Mouse (Mus musculus): ENCODE results near the gene Ppp1r35.
A peak's percentile ranks its signal among the peaks of the same experiment; 100 is the strongest.

Ppp1r35 gene

DNA sequence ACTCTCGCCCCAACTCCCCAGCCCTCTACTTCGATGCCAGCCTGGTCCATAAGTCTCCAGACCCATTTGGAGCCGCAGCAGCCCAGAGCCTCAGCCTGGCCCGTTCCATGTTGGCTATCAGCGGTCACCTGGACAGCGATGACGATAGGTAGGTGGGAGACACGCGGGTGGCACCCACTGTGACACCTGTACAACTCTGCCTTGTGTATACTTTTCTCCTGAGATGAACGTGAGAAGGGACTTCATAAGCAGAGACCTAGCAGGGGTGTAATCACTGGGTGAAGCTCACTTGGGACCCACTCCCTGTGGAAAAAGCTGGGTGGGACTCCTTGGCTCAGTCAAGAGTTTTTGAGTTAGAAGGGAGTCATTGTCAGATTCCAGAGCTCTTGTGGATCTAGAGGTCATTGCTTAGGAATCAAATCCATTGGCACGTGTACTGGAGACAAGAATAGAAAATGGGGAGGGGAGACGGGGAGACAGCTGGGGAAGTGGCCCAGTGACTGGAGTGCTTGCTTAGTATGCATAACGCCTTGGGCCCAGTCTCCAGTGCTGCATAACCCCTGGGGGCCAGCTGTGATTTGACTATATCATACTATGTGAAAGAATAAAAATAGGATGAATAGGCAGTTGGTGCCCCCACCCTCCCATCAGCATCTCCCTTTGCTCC is 27.3 kb upstream of the Ppp1r35 start:
- DNase-seq (ENCODE audit: low read depth, low spot score): no peak

DNA sequence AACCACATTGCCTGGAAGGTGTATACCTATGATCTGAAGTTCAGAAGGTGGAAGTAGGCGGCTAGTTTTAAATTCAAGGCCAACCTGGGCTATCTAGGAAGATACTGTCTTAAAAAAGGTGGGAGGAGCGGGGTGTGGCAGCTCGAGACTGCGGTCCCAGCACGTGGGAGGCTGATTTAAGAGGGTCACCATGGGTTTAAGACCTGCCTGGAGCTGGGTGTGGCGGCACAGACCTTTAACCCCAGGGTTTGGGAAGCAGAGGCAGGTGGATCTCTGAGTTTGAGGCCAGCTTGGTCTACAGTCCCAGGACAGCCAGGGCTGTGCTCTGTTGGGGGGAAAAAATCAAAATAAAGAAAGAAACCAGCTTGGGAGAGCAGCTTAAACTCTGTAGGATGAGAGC is 26.7 kb upstream of the Ppp1r35 start:
- DNase-seq (ENCODE audit: low read depth, low spot score): no peak

DNA sequence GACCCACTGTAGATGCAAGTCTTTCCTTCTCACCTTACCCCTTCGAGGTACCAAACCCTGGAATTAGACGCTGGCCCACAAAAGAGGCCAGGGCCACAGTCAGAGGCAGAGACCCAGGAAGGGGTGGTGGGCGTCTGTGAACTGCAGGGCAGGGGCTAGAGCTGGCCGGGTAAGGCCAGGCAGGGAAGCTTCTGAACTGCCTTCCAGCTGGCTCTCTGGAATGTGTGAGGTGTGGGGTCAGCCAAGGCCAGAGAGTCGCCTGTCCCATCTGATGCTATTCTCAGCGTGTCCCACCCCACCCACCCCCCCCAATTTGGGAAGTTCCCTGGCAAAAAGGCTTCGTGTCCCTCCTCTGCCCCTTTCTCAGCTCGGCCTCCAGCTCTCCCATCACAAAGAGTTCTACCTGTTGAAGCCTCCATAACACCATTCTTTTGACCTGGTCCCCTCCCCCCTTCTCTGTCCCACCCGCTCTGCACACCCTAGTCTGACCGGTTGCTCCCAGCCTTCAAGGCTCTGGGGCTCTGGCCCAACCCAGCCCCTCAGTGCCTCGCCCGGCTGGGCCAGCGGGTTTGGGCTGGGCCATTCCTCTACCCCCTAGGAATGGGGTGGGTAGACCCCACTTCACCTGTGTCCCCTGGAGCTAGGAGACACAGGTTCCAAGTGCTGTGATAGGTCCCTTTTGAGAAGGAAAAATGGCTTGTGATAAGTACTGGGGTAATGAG is 25.4 kb upstream of the Ppp1r35 start:
- DNase-seq (ENCODE audit: low read depth, low spot score): no peak

DNA sequence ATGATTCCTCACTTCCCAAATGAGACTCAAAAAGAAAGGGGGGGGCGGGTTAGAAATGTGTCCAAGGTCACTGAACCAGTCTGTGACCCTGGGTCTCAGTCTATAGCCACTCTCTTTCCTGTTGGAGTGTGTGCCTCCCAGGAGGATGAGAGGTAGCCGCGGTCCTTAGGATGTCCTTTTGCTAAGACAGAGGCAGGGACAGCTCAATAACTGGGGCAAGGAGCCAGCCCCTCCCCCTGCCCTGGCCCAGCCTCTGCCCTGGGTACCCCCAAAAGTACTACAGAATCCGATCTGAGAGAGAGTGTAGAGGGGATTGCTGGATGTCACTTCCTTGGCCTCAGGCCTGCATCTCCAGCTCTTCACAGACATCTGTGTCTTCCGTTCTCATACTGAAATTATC is 23.2 kb upstream of the Ppp1r35 start:
- DNase-seq (ENCODE audit: low read depth, low spot score): no peak

DNA sequence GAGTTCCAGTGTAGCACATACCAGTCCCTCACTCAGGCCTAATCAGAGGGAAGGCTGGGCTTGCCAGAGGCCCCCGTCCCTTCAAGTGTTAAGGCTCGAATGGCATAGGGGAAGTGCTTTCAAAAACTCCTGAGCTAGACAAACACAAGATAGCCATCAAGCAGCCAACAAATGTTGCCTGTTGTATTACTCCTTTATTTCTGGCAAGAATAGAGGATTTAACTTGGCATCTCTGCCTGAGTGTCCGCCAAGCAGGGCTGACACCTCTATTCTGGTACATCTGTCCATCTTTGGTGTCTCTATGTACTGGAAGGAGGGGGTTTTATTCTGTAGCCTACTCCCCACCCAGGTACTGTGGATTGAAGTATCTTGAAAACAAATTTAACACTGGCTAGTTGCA is 22.5 kb upstream of the Ppp1r35 start:
- DNase-seq (ENCODE audit: low read depth, low spot score): no peak

DNA sequence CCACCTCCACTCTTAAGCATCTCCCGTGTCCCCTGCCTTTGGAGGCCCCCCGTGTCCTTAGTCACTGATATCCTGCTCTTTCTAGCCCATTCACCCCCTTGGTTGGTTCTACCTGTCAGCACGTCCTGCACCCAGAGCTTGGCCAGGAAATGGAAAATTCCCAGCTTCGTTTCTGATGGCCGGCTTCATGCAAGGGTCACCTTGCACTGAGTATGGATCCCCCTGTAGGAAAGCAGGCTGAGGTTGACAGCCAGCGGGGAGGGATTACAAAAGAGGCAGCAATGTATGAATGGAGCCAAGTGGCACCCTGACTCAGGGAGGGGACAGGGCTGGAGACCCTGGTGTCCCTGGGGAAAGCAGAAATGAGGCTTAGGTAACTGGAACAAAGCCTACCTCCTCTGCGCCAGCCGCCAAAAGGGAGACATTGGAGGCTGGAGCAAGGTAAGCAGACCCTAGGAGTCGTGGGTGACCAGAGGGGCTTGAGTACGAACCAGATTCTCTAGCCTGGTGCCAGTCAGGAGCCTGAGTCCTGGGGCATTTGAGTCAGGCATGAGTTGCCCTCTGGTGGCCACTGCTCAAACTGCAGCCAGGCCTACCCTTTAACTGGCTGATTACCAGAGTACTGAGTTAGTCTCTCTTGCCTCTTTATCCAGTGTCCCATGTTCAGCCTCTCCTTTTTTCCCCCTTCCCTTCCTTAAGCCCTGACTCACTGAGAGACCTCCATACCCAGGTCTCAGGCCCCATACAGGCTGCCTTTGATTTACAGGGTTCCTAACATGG is 21.6 kb upstream of the Ppp1r35 start:
- peak; percentile 85 for DNase-seq (ENCODE audit: low read depth, low spot score)

DNA sequence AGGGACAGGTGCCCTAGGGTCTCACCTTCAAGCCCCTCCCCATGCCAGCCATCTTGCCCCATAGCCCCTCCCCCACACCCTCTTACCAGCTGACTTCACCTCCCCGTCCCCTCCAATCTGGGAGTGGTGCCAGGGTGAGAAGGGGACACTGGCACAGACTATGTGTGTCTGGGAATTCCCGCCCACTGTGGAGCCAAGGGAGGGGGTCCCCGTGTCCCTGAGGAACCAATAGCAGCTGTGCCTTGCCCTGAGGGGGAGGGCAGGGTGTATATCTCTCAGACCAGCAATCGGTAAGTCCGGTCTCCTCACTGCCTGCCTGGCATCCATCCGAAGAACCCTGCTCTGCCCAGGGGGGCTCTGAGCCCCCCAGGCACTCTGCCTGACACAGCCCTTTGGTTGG is 20.8 kb upstream of the Ppp1r35 start:
- DNase-seq (ENCODE audit: low read depth, low spot score): no peak

DNA sequence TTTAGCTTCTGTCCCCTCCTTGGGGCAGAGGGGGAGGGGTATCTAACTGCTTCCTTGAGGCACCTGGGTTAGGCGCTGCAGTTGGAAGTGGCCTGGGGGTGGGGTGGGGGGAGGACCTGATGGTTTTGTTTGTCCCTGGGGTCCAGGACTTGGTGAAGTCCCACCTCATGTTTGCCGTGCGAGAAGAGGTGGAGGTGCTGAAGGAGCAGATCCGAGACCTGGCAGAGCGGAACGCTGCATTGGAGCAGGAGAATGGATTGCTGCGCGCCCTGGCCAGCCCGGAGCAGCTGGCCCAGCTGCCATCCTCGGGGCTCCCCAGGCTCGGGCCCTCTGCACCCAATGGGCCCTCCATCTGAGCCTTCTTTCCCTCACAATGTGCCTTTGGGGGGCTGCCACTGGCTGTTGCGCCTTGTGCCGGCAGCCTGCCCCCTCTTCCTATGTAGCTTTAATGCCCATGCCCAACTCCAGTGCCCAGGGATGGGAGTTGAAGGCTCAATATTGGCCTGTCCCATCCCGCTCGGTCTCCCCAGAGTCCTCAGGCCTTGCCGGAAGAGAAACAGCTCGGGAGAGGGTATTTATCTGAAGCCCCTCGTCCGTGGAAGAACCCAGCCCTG is 19.6 kb upstream of the Ppp1r35 start:
- no peak for DNase-seq (ENCODE audit: low read depth, low spot score)

DNA sequence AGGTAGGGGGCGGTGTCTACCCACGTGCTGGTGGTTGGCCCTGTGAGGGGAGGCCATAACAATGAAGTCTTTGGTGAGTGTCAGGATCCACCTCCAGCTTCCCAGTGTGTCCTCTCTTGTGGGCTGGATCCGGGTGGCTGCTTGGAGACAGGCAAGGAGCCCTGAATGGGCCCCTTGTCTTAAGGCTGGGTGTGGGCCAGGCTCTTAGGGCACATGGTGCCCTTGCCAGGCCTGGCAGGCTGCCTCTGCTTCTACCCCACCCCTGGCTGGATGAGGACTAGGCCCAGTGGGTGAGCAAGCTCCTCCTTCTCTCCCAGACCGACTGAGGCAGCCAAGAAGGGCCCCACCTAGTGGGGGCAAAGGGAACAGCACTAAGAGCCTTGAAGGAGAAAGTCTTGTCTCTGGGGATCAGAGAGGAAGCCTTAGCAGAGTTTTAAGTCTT is 18.7 kb upstream of the Ppp1r35 start:
- peak; percentile 84 for DNase-seq (ENCODE audit: low read depth, low spot score)

DNA sequence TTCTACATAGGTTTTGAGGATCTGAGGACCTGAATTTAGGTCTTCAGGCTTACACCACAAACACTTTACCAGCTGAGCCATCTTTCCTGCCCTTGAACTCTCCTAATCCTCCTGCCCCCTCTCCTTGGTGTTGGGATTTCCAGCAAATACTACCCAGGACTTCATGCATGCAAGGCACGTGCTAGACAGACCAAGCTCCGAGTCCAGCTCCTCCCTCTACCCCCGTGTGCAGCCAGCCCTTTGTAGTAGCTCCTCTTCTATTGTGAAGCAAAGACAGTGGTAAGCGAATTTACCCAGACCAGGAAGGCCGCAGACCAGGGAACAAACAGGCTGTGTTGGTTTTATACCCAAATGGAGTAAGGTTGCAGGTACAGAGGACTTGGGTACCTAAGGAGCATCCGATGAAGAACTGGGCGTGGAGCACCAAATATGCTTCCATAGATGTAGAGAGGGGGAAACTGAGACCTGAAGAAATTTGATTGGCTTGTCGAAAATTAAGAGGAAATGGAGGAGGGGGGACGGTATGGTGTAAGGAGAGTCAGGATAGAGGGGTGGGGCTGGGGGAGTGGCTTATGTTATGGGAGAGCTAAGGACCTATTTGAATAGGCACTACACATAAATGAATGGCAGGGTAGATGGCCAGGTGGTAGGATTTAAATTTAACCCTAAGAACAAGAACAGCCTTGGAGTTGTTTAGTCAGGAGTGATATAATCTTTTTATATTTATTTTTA is 13.9 kb upstream of the Ppp1r35 start:
- DNase-seq (ENCODE audit: low read depth, low spot score): no peak

DNA sequence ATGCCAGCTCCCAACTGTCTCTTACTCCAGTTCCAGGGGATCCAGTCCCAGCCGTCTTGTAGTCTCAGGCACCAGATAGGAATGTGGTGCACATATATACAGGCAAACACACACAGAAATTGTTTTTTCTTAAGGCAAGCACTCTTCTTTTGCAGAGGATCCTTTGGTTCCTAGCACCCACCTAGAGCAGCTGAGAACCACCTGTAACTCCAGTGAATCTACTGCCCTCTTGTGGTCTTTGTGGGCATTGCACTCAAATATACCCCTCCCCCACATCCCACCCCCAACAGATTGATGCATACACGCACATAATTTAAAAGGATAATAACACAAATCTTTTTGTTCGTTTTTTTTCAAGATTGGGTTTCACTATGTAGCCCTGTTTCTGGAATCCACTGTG is 12.4 kb upstream of the Ppp1r35 start:
- no peak for DNase-seq (ENCODE audit: low read depth, low spot score)

DNA sequence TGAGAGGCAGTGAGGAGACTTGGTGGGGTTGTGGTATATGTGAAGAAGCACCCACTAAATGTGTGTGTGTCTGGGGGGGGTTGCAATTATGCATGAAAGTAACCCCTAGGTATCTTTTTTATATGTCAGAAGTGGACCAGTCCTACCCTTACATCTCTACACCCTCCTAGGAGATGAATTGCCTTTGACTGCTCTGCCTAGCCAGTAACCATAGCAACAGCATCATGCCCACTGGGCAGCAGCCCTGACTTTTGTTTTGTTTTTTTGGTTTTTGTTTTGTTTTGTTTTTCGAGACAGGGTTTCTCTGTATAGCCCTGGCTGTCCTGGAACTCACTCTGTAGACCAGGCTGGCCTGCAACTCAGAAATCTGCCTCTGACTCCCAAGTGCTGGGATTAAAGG is 10.2 kb upstream of the Ppp1r35 start:
- DNase-seq (ENCODE audit: low read depth, low spot score): no peak

DNA sequence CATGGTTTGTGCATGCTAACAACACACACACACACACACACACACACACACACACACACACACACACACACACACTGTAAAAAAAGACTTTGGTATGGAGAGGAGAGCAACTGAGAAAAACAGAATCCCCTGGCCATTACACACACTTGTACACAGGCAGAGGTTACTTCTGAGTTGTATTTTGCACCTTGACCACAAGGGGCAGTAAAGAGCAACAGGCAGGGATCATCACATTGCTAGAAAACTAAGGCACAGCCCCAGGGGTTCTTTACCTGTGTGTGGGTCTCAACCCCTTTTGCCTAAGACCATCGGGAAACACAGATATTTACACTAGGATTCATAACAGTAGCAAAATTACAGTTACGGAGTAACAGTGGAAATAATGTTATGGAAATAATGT is 7.9 kb upstream of the Ppp1r35 start:
- DNase-seq (ENCODE audit: low read depth, low spot score): peak; percentile 78

DNA sequence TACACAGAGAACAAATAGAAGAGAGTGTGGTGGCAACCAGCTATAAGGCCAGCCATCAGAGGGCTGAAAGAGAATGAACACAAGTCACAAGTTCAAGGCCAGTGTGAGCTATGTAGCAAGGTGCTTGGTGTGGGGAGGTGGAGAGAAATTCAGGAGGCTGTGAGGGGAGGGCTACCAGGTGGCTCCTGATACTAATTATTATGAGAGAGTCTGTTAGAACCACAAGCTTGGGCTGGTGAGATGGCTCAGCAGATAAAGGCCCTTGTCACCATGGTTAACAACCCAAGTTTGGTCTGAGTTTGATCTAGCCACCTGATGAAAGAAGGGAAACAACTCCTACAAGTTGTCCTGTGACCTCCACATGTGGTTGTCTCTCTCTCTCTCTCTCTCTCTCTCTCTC is 5.9 kb upstream of the Ppp1r35 start:
- DNase-seq (ENCODE audit: low read depth, low spot score): no peak

DNA sequence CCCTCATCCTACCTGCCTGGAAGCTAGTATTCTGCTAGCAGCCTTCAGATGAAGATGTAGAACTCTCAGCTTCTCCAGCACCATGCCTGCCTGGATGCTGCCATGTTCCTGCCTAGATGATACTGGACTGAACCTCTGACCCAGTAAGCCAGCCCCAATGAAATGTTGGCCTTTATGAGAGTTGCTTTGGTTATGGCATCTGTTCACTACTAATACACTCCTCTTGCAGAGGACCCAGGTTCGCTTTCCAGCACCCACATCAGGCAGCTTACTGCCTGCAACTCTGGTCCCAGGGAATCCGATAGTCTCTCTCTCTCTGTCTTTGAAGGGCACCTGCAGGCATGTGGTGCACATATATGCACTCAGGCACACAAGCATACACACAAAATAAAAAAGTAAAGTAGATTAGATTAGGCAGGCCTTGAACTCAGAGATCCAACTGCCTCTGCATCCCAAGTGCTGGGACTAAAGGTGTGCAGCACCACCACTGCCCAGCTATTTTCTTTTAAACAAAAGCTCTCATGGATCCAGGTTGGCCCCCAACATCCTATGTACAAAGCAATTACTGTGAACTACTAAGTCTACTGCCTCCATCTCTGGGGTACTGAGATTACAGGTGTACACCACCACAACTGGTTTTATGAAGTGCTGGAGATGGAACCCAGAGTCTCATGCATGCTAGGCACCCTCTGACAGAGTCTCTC is 2.9 kb upstream of the Ppp1r35 start:
- no peak for DNase-seq (ENCODE audit: low read depth, low spot score)

DNA sequence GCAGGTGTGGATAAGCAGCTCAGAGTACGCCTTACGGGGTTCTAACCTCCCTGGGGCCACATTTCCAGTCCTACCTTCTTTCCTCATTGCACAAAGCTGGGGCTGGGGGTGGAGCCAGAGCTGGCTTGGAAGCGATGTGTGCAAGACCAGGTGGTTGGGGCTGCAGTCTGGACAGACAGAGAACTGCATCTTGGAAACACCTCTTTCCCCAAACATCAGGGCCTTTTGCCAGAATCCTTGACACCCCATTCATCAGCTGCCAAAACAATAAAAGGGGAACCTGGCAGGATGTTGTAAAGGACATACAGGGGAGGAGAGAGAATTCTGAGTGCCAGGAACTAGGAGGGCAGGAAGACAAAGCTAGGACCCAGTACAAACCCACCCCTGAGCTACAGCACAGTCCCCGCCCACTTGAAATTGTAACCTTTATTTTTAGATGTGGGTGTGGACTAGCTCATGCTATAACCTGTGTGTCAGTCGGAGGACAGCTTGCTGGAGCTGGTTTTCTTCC is 2.2 kb upstream of the Ppp1r35 start:
- no peak for DNase-seq (ENCODE audit: low read depth, low spot score)

DNA sequence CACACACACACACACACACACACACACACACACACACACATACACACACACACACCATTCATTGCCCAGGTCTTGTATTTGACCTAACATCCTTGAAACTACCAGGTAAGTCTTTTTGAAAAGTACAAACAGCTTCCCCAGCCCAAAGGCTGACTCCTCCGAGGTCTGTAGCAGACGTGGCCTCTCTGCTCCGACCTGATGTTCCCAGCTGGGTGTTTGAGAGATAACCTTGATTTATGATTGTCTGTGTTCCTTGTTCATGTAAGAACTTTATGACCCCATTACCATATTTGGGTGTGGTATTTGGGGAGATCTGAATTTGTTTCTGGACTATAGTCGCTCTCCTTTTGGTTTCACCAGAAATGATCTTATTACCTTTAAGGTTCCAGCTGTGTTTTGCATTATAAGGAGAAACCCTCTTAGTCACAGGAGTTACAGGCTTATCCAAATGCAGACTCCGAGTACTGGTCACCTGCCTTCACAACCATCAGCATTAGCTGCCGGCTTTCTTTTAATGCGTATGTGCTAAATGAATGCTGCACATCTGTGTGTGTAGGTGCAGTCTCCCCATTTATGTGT is 1.3 kb upstream of the Ppp1r35 start:
- DNase-seq (ENCODE audit: low read depth, low spot score): no peak

DNA sequence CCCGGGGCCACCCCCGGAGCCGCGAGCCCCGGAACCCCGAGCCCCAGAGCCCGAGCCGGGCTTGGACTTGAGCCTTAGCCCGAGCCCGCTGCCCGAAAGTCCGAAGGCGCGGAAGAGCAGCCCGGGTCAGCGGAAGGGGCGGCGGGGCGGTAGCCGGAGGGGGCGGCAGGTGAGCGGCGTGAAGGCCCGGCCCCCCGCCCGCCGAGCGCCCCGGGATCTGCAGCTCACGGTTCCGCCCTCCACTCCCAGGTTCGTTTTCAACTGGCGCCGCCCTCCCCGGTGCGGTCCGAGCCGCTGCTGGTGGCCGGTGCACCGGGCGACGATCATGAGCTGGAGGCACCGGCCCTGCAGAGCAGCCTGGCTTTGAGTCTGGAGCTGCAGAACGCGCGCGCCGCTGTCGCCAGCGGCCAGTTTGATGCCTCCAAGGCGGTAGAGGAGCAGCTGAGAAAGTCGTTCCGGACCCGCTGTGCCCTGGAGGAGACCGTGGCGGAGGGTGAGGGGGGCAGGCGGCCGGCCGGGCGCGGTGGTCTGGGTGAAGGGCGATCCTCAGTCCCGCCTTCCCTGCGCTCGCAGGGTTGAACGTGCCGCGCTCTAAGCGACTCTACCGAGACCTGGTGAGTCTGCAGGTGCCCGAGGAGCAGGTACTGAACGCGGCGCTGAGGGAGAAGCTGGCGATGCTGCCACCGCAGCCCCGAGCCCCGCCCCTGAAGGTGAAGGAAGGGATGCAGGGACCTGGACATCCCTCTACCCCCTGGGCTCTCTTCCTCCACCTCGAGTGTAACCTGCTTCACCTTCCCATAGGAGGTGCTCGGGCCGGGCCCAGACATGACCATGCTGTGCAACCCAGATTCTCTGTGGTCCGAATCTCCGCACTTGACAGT is 644 bp downstream of the Ppp1r35 start:
- DNase-seq (ENCODE audit: low read depth, low spot score): no peak

DNA sequence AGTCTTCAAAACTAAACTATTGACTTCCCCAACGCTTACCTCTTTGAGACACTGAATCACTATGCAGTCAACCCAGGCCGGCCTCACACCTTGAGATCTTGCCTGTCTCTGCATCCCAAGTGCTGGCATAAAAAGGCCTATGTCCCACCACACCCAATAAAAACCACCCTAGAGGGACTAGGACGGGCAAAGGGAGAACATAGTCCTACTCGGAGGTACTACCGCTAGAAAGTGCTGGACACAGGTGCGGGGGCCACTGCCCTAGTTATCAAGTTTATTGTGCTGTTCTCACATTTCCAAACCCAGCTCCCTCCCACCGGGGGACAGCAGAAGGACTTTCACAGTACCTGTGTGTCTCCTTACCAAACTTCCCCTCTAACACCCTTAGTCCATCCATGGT is 3.0 kb downstream of the Ppp1r35 start:
- no peak for DNase-seq (ENCODE audit: low read depth, low spot score)

Measured in mesoderm, embryonic 11.5 days (tissue).